Mouse (Mus musculus): ENCODE measurements around the gene Def6. TPM values are rescaled to one million over a fixed set of nuclear protein-coding genes. Genes with fewer than 3 reads are reported as not detected.
"Not testable (repeated sequence)": the region's sequence is repeated elsewhere in the genome, so short reads cannot be mapped to it uniquely, and the experiment has no call there.

Def6 gene
- total RNA-seq, 2 experiments from 2014 or later: 40.7 to 91.5 TPM

DNA sequence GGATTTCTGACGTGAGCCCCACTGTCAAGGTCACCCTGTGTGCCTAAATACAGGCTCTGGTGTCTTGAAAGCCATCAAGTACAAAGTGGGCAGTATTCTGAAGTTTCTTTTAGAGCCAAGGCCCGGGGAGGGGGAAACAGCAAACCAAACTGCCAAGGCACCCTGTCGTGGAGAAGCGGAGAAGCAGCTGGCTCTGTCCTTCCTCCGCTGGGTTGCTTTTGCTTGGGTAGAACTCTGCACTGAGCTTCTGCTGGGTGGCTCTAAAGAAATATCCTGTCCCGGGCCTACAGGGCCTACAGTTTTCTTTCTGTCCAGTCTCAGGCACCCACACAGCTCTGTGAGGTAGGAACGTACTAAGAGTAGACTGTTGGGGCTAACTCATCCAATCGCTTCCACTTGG is 486 bp upstream of the Def6 start:
- ATAC-seq (ENCODE audit: poor library complexity, severe bottlenecking): no peak

DNA sequence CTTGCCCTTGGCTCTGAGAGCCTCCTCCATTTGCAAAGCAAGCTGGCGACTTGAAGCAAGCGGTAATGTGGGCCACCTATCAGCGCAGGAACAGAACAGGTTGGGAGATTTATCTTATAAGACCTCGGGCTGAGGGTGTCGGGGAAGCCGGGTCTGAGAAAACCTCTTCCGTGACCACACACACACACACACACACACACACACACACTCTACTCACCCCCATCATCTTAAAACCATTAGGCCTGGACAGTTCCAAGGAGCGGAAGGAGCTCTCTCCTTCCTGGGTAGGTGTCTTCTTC is 685 bp downstream of the Def6 start:
- 0 out of 2 replicates have a peak, but pooled peaks have one; percentile 0 for ATAC-seq (ENCODE audit: poor library complexity, severe bottlenecking)

DNA sequence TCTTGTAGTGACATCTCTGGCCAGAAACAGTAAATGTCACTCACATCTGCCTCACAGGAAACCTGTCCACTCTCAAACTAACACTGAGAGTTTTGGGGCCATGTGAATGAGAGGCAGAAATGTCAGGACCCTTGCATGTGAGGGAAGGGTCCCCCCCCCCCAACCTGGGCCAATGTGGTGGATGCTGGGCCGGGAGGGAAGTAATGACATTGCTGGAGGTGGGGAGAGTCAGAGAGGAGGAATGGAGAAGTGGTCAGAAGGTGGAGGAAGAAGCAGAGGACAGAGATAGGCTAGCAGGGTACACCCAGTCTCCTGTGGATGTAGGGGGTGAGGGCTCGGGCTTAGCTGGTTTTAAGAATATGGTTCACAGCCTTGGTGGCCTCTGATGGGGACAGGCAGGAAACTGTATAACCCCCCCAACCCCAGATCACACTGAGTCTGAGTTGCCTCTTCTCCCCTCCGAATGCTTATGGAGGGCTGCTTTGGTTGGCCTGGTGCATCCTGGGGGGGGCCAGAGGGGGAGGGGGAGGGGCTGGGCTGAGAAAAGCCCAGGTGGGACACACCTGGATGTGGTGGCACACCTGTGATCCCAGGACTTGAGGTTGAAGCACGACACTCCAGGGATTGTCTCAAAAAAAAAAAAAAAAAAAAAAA is 2.0 kb downstream of the Def6 start:
- peak; percentile 65 for ATAC-seq (ENCODE audit: poor library complexity, severe bottlenecking)

DNA sequence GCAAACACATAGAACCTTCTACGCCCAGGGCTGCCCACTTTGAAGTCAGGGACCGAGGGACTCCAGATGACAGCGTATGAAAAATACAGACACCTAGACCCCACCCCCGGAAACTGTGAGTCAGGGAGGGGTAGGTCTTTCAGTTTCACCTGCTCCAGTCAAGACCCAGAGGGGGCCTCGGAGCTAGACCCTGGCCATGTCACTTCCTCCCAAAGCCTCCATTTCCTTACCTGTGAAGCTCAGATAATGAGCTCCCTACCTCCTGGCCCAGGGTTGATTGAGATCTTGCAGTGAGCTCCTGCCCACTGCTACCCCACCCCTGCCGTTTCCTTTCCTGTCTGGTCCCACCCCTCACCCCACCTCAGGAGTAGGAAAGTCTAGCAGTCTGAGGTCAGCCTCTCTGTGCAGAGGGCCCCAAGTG is 4.4 kb downstream of the Def6 start:
- ATAC-seq (ENCODE audit: poor library complexity, severe bottlenecking): peak; percentile 9; the same call in 1 of the 2 replicates

DNA sequence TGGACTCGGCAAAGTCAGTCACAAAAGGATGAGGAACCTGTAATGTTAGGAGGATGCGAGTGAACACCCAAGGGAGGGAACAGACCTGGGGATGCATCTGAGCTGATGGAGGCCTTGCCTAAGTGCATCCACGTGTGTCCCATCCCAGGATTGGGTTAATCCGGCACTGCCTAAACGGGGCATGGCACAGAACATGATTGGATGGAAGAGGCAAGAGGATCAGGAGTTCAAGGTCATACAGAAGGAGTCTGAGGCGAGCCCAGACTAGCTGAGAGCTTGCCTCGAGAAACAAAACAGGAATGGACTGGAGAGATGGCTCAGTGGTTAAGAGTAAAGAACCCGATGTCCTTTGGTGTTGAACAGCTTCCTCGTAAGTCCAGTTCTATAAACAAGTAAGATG is 4.8 kb downstream of the Def6 start:
- no peak for ATAC-seq (ENCODE audit: poor library complexity, severe bottlenecking)

DNA sequence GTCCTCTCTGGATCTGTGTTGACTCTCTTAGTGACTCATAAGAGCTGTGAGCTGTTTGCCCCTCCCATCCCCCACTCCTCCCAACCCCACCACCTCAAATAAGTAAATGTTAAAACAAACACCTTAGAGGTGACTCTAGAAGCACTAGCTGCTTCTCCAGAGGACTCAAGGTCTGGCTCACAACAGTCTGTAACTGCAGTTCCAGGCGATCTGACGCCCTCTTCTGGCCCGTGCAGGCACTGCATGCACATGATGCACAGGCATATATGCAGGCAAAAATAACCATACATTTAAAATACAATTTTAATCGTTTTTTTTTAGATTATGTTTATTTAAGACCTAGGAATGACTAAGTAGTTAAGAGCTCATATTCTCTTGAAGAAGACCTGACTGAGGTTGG is 5.7 kb downstream of the Def6 start:
- no peak for ATAC-seq (ENCODE audit: poor library complexity, severe bottlenecking)

DNA sequence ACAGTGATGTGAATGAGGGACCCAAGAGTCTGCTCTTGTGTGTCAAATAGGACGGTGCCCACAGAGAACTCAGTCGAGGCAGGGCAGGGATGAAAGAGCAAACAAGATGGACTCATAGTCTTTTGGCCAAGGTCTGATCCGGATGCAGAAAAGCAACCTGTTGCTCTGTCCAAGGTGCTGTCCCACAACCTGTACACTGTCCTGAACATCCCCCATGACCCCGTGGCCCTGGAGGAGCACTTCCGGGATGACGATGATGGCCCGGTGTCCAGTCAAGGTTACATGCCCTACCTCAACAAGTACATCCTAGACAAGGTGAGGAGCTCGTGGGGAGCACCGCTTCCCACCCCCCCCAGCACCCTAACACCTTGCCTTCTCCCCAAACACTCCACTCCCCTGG is 9.2 kb downstream of the Def6 start:
- no peak for ATAC-seq (ENCODE audit: poor library complexity, severe bottlenecking)

DNA sequence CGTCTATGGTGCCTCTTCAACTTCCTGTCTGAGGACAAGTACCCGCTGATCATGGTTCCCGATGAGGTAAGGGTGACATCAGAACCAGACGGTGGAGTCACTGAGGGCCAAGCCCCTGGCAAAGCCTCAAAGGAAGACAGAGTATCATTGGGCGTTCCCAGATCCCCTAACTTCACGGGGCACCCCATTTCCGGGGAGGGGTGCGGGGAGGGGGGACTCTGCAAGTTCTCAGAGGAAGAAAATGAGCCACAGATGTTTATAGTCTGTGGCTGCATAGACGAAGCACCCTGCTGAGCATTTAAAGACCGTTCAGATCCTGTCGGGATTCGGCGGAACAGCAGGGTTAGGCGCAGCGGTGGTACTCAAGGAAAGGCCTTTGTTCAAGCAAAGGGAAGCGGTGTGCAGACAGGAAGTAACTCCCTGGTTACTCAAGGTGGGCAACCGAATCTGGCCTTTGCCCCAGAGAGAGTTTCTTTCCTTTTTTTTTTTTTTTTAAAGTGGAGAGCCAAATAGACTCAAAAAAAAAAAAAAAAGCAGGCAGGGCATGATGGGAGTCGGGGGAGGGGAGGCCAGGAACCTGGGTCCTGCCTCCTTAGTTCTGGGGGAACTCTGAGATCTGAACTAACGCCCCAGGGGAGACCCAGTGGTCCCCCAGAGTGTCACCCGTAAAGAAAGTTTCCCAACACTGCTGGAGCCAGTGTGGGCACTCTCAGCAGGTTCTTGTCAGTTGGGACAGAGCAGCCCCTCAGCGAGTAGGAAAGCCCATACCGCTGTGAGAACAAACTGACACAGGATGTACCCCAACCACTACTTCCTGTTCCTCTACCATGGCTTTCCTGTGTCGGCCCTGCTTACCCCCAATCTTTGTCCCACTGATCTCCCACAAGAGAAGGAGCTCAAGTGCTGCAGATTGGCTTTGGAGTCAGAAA is 10.4 kb downstream of the Def6 start:
- peak; percentile 81 for ATAC-seq (ENCODE audit: poor library complexity, severe bottlenecking)

DNA sequence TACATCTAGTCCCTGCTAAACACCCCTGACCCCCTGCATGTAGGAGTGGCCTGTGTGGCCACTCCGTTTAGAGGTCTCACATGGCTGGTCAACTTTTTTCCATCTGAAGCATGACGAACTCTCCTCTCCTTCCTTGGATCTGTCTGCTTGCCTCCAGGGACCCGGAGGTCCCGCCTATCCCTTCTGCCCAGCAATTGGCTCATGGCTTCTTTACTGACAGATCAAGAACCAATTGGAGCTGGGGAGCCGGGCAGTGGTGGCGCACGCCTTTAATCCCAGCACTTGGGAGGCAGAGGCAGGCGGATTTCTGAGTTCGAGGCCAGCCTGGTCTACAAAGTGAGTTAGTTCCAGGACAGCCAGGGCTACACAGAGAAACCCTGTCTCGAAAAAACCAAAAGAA is 14.9 kb downstream of the Def6 start:
- ATAC-seq (ENCODE audit: poor library complexity, severe bottlenecking): not testable (repeated sequence)

DNA sequence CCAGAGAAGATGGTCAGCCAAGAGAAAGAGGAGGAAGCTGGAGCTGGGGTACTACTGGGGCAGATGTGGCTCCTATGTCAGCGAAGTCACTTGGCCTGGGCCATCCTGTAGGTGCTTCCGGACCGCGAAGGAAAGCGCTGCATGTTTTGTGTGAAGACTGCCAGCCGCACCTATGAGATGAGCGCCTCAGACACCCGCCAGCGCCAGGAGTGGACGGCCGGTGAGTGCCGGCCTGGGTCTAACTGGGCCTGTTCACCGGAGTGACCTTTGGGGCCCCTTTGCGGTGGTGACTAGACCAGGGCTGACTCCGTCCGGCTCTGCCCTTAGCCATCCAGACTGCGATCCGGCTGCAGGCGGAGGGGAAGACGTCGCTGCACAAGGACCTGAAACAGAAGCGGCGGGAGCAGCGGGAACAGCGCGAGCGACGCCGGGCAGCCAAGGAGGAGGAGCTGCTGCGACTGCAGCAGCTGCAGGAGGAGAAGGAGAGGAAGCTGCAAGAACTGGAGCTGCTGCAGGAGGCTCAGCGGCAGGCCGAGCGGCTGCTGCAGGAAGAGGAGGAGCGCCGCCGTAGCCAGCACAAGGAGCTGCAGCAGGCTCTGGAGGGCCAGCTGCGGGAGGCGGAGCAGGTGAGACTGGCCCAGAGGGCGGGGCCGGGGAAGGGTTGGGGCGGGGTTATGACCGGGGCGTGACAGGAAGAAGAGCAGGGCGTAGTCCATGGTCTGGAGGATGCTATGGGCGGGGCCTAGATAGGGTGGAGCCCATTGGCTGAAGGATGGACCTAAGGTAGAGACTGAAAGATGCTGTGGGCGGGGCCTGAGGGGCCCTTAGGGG is 16.2 kb downstream of the Def6 start:
- ATAC-seq (ENCODE audit: poor library complexity, severe bottlenecking): peak; percentile 87

DNA sequence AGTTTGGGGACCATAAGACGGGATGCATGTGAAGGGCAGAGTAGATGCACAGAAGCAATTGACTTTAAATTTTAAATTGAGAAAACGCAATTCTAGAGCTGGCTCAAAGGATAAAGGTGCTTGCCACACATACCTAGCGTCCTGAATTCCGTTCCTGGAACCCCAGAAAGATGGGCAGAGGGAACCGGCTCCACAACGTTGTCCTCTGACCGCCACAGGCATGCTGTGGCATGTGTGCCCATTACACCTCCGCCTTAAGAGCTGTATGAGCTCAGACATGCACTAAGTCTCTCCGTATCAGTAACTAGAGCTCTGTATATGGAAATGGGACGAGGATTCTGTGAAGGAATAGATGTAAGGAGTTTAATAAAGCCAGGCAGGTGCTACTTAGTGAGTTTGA is 17.0 kb downstream of the Def6 start:
- ATAC-seq (ENCODE audit: poor library complexity, severe bottlenecking): no peak

DNA sequence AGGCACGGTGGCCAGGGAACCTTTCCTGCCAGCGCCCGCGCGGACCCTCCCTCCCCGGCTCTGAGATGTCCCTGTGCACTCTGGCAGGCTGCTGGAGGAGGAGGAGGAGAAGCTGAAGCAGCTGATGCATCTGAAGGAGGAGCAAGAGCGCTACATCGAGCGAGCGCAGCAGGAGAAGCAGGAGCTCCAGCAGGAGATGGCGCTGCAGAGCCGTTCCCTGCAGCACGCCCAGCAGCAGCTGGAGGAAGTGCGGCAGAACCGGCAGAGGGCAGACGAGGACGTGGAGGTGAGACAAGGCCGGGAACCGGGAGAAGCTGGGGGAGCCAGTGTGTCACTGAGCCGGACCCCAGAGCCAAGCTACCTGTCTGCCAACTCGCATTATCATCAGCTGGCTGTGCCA is 18.4 kb downstream of the Def6 start:
- peak; percentile 78 for ATAC-seq (ENCODE audit: poor library complexity, severe bottlenecking)

DNA sequence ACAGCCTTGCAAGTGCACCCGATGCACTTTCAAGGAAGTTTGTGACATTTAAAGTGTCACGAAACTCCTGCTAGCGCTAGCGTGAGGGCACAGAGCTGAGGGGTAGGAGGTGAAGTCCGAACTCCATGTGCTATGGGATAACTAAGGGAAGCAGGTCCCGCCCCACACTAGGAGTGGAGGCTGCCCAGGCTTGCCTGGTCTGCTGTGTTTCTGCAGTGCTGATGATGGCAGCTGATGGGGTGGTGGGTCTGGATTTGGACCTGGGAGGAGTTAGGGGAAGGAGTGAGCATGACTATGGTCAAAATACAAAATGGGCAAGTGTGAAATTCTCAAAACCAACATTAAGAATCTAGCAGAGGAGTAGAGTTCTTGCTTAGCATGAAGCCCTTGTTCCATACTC is 22.9 kb downstream of the Def6 start:
- no peak for ATAC-seq (ENCODE audit: poor library complexity, severe bottlenecking)

DNA sequence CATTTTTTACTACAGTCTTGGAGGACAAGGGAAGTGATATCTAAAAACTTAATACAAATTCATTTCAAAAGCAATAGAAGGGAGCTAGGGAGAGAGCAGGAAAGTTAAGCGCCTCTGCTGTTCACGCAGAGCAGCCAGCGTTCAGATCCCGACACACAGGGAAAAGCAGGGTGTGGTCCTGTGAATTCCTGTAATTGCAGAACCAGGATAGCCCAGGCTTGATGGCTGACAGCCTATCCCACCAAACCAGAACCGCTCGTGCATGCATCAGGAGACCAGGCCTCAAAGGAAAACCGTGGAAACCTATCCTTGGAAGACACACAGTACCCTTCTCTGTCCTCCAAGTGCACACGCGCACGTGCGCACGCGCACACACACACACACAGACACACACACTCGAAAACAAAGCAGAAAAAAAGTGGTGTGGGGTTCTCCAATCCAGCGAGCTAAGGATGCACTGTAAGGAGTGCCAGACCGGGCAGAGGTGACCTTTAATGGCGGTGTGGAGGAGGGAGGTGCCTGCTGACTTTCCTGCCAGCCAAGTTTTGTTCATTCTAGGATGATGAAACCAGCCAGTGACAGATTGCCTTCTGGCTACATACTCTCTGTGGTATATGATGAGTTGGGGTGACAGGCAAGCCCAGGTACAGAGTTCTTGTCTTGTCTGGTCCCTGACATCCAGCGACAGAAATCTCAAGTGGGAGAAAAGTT is 23.6 kb downstream of the Def6 start:
- no peak for ATAC-seq (ENCODE audit: poor library complexity, severe bottlenecking)

DNA sequence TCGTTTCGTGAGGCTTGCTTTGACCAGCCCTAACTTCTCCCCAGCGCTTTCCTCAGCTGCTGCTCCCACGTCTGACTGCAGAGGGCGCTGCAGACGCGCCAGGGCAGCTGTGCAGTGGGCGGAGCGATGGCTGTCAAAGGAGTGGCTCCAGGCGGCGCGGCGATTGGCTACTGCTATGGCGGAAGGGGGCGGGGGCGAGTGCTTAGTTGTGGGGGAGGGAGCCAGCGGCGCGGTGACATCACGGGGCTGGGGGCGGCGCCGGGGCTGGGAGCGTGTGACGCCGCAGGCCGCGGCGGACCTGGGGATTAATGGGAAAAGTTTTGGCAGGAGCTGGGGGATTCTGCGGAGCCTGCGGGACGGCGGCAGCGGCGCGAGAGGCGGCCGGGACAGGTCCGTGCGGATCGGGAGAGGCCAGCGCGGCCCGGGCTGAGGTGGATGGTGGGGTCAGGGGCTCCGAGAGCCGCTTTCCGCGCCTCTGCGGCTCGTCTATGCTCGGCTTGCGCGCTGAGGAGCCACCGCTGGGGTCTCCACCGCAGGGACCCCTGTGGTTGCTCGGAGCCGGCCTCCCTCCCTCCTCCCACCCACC is 25.0 kb downstream of the Def6 start, which contains the start of gene Ppard:
Ppard (plus strand) TSS at position 226 of the 586 bp plus-strand sequence.
- peak; percentile 96 for ATAC-seq (ENCODE audit: poor library complexity, severe bottlenecking)

DNA sequence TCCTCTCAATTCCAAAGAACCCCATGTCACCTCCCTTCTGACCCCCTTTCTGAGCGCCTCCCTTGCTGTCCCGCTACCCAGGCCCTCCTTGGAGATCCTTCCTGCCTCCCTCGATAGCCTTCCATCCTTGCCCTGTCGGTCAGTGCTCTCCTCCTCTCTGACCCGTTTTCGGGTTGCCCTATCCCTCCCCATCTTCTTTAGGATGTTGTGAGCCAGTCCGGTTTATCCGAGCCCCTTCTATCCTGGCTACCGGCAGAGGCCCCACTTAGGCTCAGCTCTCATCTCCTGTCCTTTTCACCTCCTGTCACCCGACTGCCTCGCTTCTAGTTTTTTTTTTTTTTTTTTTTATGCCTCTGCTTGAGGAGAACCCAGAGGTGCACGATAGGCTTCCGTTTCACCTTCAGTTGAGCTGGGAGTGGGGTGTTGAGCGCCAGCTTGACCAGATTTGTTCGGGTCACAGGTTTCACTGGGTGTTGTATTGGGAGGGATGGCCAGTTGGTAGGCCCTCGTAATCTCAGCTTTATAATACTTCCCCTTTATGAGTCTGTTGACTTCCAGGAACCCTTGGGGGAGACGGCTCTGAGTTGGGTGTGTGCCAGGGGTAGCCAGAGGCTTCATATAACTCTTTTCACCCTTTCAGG is 25.6 kb downstream of the Def6 start:
- ATAC-seq (ENCODE audit: poor library complexity, severe bottlenecking): peak; percentile 55

DNA sequence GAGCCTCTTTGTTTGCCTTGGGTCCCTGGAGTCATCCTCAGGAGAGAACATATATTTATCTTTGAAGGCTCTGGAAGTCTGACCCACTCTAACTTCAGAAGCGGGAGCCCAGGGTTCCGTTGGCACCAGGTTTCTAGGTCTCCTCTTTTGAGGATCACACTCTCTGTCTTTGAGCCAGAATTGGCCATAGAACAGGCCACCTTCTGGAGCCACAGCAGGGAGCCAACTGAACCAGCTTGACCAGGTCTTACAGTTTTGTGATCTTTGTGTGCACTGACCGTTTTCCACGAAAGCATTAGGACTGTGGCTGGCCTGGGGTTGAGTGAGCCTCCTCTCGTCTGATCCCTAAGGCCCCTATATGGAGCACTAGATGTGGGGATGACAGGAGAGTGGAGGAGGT is 27.1 kb downstream of the Def6 start:
- no peak for ATAC-seq (ENCODE audit: poor library complexity, severe bottlenecking)

DNA sequence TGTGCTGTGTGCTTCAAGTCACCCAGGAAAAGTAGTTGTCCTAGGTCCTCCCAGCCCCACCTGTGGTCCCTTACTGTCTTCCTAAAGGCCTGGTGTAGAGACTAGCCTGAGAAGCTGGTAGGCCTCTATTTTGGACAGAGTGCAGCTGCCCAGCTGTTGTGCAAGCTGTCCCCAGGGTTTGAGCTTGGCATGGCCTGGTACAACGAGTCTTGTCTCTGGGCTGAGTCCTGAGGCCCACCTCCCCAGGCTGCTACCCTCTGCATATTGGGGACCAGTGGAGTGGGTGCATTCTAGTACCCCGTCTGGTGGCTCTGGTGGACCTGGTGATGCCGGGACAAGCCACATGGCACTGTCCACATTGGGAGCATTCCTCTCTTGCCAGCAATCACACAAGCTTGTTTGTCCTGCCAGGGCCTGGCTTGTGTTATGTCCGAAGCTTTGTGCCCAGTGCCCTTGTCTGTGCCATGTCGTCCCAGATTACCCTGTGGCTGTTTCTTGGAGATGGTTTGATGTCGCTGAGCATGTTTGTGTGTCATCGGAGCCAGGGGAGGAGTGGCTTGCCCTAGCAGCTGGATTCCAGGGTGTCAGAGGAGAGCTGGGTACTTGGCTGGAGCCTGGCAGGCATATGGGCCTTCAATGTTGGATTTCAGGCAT is 28.5 kb downstream of the Def6 start:
- no peak for ATAC-seq (ENCODE audit: poor library complexity, severe bottlenecking)

DNA sequence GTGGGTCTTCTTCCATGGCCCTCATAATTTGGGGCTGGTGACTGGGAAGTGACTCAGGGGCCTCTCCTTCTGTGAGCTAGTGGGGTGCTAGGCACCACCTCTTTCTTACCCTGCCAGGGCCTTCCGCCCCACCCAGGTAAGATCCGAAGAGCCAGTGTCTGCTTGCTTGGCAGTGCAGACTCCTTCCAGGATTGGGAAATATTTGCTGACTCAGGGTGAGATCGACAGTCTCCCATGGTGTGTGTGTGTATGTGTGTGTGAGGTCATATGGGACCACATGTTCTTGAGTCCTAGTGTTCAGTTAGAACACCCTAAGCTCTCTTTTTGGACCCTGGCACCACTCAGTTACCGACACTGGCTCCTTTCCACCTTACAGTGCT is 29.0 kb downstream of the Def6 start:
- ATAC-seq (ENCODE audit: poor library complexity, severe bottlenecking): no peak
